Mouse (Mus musculus): Measurements from ENCODE around the gene Ccdc194.
A peak's percentile ranks its signal among the peaks of the same experiment; 100 is the strongest.

Gene Ccdc194

GRCm38 (mm10) chr8:71525226-71526050, at the start of gene Ccdc194:
Ccdc194 (minus strand) TSS chr8:71525711.
- DNase-seq (ENCODE audit: low spot score in 2 of 2): no peak

GRCm38 (mm10) chr8:71575020-71575419, 49.5 kb upstream of the Ccdc194 start:
- no peak for DNase-seq (ENCODE audit: low spot score in 2 of 2)

GRCm38 (mm10) chr8:71574426-71574825, 48.9 kb upstream of the Ccdc194 start:
- DNase-seq (ENCODE audit: low spot score in 2 of 2): no peak

- DNase-seq (ENCODE audit: low spot score in 2 of 2): no peak
These were observed 47.5 kb upstream of the Ccdc194 start for GRCm38 (mm10) chr8:71572847-71573633.

- DNase-seq (ENCODE audit: low spot score in 2 of 2): no peak
These were observed 46.6 kb upstream of the Ccdc194 start for GRCm38 (mm10) chr8:71572077-71572476.

GRCm38 (mm10) chr8:71570291-71570954, 44.9 kb upstream of the Ccdc194 start:
- peak; percentile 61 to 66 for DNase-seq (ENCODE audit: low spot score in 2 of 2)

GRCm38 (mm10) chr8:71569366-71570290, 44.1 kb upstream of the Ccdc194 start:
- DNase-seq (ENCODE audit: low spot score in 2 of 2): peak in 1 of 2 experiments; percentile 54

- DNase-seq (ENCODE audit: low spot score in 2 of 2): no peak
These were observed 43.4 kb upstream of the Ccdc194 start for GRCm38 (mm10) chr8:71568941-71569340.

- DNase-seq (ENCODE audit: low spot score in 2 of 2): no peak
These were observed 43.0 kb upstream of the Ccdc194 start, which contains the start of gene Slc27a1 for GRCm38 (mm10) chr8:71568387-71568937. Slc27a1 (plus strand) TSS chr8:71568882.

- no peak for DNase-seq (ENCODE audit: low spot score in 2 of 2)
These were observed 42.1 kb upstream of the Ccdc194 start for GRCm38 (mm10) chr8:71567587-71567986.

GRCm38 (mm10) chr8:71566501-71566900, 41.0 kb upstream of the Ccdc194 start, which contains the start of gene Nxnl1:
Nxnl1 (minus strand) TSS chr8:71566601.
- no peak for DNase-seq (ENCODE audit: low spot score in 2 of 2)

GRCm38 (mm10) chr8:71563992-71564391, 38.5 kb upstream of the Ccdc194 start:
- DNase-seq (ENCODE audit: low spot score in 2 of 2): no peak

GRCm38 (mm10) chr8:71562751-71563150, 37.2 kb upstream of the Ccdc194 start:
- DNase-seq (ENCODE audit: low spot score in 2 of 2): peak; percentile 68 to 84

- DNase-seq (ENCODE audit: low spot score in 2 of 2): peak in 1 of 2 experiments; percentile 45
These were observed 35.9 kb upstream of the Ccdc194 start for GRCm38 (mm10) chr8:71561401-71561800.

- DNase-seq (ENCODE audit: low spot score in 2 of 2): no peak
These were observed 35.3 kb upstream of the Ccdc194 start for GRCm38 (mm10) chr8:71560765-71561164.

GRCm38 (mm10) chr8:71560071-71560470, 34.6 kb upstream of the Ccdc194 start:
- DNase-seq (ENCODE audit: low spot score in 2 of 2): no peak

- DNase-seq (ENCODE audit: low spot score in 2 of 2): peak; percentile 56 to 66
These were observed 33.6 kb upstream of the Ccdc194 start for GRCm38 (mm10) chr8:71558958-71559690.

- DNase-seq (ENCODE audit: low spot score in 2 of 2): no peak
These were observed 32.8 kb upstream of the Ccdc194 start, which contains the start of gene Tmem221 for GRCm38 (mm10) chr8:71558071-71558957. Tmem221 (minus strand) TSS chr8:71558871.

GRCm38 (mm10) chr8:71554644-71555043, 29.1 kb upstream of the Ccdc194 start:
- DNase-seq (ENCODE audit: low spot score in 2 of 2): no peak

All from spleen, postnatal 14 days (tissue).